Mouse (Mus musculus): Measurements from ENCODE around the gene C2cd2. TPM values are rescaled to one million over a fixed set of nuclear protein-coding genes. Genes with fewer than 3 reads are reported as not detected.

Gene C2cd2
- polyA plus RNA-seq, 1 experiment from 2014 or later, result 14.8 TPM

- Histone ChIP-seq H3K4me1 (no peaks in the 10 kb centered on the region), H3K36me3 (no peaks in the 10 kb centered on the region), H3K9me3 (replicated peaks) (no peaks in the 10 kb centered on the region), H3K27ac (no peak overlapping the region), H3K4me3 (no peak overlapping the region), H3K27me3 (ENCODE audit: low read depth, poor library complexity, severe bottlenecking) (no peaks in the 10 kb centered on the region)
- DNase-seq (ENCODE audit: low spot score), result no peak
- 85% methylated on average over 6 of the region's 6 CpGs for WGBS
Measured at GRCm38 (mm10) chr16:97907496-97907895, 54.9 kb downstream of the C2cd2 start.

GRCm38 (mm10) chr16:97906337-97906736, 56.1 kb downstream of the C2cd2 start:
- Histone ChIP-seq H3K27ac (no peak overlapping the region), H3K4me1 (no peaks in the 10 kb centered on the region), H3K27me3 (ENCODE audit: low read depth, poor library complexity, severe bottlenecking) (no peaks in the 10 kb centered on the region), H3K9me3 (replicated peaks) (no peaks in the 10 kb centered on the region), H3K36me3 (no peaks in the 10 kb centered on the region), H3K4me3 (no peak overlapping the region)
- DNase-seq (ENCODE audit: low spot score), result no peak

- Histone ChIP-seq H3K9me3 (replicated peaks) (no peaks in the 10 kb centered on the region), H3K4me3 (no peak overlapping the region), H3K27ac (no peak overlapping the region), H3K27me3 (ENCODE audit: low read depth, poor library complexity, severe bottlenecking) (no peaks in the 10 kb centered on the region), H3K36me3 (no peaks in the 10 kb centered on the region), H3K4me1 (no peaks in the 10 kb centered on the region)
- WGBS, result 82% methylated on average over 2 of the region's 2 CpGs
- no peak for DNase-seq (ENCODE audit: low spot score)
Measured at GRCm38 (mm10) chr16:97905449-97905991, 56.9 kb downstream of the C2cd2 start.

- Histone ChIP-seq H3K36me3 (no peaks in the 10 kb centered on the region), H3K4me3 (no peak overlapping the region), H3K27ac (no peak overlapping the region), H3K9me3 (replicated peaks) (no peaks in the 10 kb centered on the region), H3K27me3 (ENCODE audit: low read depth, poor library complexity, severe bottlenecking) (no peaks in the 10 kb centered on the region), H3K4me1 (no peaks in the 10 kb centered on the region)
- no peak for DNase-seq (ENCODE audit: low spot score)
- WGBS, result 88% methylated on average over 3 of the region's 3 CpGs
Measured at GRCm38 (mm10) chr16:97904035-97904434, 58.4 kb downstream of the C2cd2 start.

GRCm38 (mm10) chr16:97897346-97898024, 64.9 kb downstream of the C2cd2 start:
- Histone ChIP-seq H3K9me3 (replicated peaks) (no peaks in the 10 kb centered on the region), H3K36me3 (no peaks in the 10 kb centered on the region)

GRCm38 (mm10) chr16:97887762-97888161, 74.6 kb downstream of the C2cd2 start:
- Histone ChIP-seq H3K9me3 (replicated peaks) (no peaks in the 10 kb centered on the region), H3K36me3 (no peaks in the 10 kb centered on the region; the same call in 1 of the 2 replicates), H3K4me3 (no peak overlapping the region), H3K27me3 (ENCODE audit: low read depth, poor library complexity, severe bottlenecking) (no peaks in the 10 kb centered on the region), H3K27ac (no peak overlapping the region), H3K4me1 (no peaks in the 10 kb centered on the region)
- DNase-seq (ENCODE audit: low spot score), result no peak

More at GRCm38 (mm10) chr16:97897346-97898024, 64.9 kb downstream of the C2cd2 start:
- H3K27me3 ChIP-seq (ENCODE audit: low read depth, poor library complexity, severe bottlenecking), result no peaks in the 10 kb centered on the region
- no peak overlapping the region for H3K4me3 ChIP-seq
- H3K4me1 ChIP-seq, result no peaks in the 10 kb centered on the region
- WGBS, result 86% methylated on average over 5 of the region's 5 CpGs
- no peak overlapping the region for H3K27ac ChIP-seq
- no peak for DNase-seq (ENCODE audit: low spot score)

- WGBS, result 97% methylated on average over 1 of the region's 1 CpGs
- no peaks in the 10 kb centered on the region for H3K4me1 ChIP-seq
- DNase-seq (ENCODE audit: low spot score), result no peak
Measured at GRCm38 (mm10) chr16:97883696-97884095, 78.7 kb downstream of the C2cd2 start.

GRCm38 (mm10) chr16:97882891-97883290, 79.5 kb downstream of the C2cd2 start:
- no peaks in the 10 kb centered on the region for H3K27me3 ChIP-seq (ENCODE audit: low read depth, poor library complexity, severe bottlenecking)
- no peak for DNase-seq (ENCODE audit: low spot score)
- H3K4me3 ChIP-seq, result no peak overlapping the region
- no peaks in the 10 kb centered on the region for H3K9me3 ChIP-seq (replicated peaks)
- peaks cover 3% of the 10 kb centered on the region; the same call in 1 of the 2 replicates for H3K36me3 ChIP-seq
- H3K4me1 ChIP-seq, result no peaks in the 10 kb centered on the region
- H3K27ac ChIP-seq, result no peak overlapping the region

More at GRCm38 (mm10) chr16:97883696-97884095, 78.7 kb downstream of the C2cd2 start:
- H3K27ac ChIP-seq, result no peak overlapping the region
- no peaks in the 10 kb centered on the region for H3K27me3 ChIP-seq (ENCODE audit: low read depth, poor library complexity, severe bottlenecking)
- peaks cover 3% of the 10 kb centered on the region; the same call in 1 of the 2 replicates for H3K36me3 ChIP-seq
- H3K9me3 ChIP-seq (replicated peaks), result no peaks in the 10 kb centered on the region
- no peak overlapping the region for H3K4me3 ChIP-seq

GRCm38 (mm10) chr16:97879134-97879533, 83.3 kb downstream of the C2cd2 start:
- peak; percentile 51 for DNase-seq (ENCODE audit: low spot score)
- H3K36me3 ChIP-seq, result peaks cover 16% of the 10 kb centered on the region; the same call in 1 of the 2 replicates
- 84% methylated on average over 1 of the region's 1 CpGs for WGBS
- no peaks in the 10 kb centered on the region for H3K27me3 ChIP-seq (ENCODE audit: low read depth, poor library complexity, severe bottlenecking)
- no peak overlapping the region for H3K27ac ChIP-seq
- H3K4me1 ChIP-seq, result no peaks in the 10 kb centered on the region
- H3K9me3 ChIP-seq (replicated peaks), result no peaks in the 10 kb centered on the region
- H3K4me3 ChIP-seq, result no peak overlapping the region

- Histone ChIP-seq H3K9me3 (replicated peaks) (no peaks in the 10 kb centered on the region), H3K36me3 (peaks cover 25% of the 10 kb centered on the region; the same call in 1 of the 2 replicates), H3K4me1 (no peaks in the 10 kb centered on the region), H3K27ac (no peak overlapping the region), H3K4me3 (no peak overlapping the region), H3K27me3 (ENCODE audit: low read depth, poor library complexity, severe bottlenecking) (no peaks in the 10 kb centered on the region)
- WGBS, result 93% methylated on average over 3 of the region's 3 CpGs
- no peak for DNase-seq (ENCODE audit: low spot score)
Measured at GRCm38 (mm10) chr16:97877502-97877901, 84.9 kb downstream of the C2cd2 start.

- Histone ChIP-seq H3K9me3 (replicated peaks) (no peaks in the 10 kb centered on the region), H3K4me3 (no peak overlapping the region), H3K36me3 (peaks cover 23% of the 10 kb centered on the region; the same call in 1 of the 2 replicates), H3K27me3 (ENCODE audit: low read depth, poor library complexity, severe bottlenecking) (no peaks in the 10 kb centered on the region), H3K27ac (no peak overlapping the region), H3K4me1 (no peaks in the 10 kb centered on the region)
- WGBS, result 92% methylated on average over 4 of the region's 4 CpGs
- DNase-seq (ENCODE audit: low spot score), result no peak
Measured at GRCm38 (mm10) chr16:97875101-97875500, 87.3 kb downstream of the C2cd2 start.

GRCm38 (mm10) chr16:97874376-97874775, 88.0 kb downstream of the C2cd2 start:
- DNase-seq (ENCODE audit: low spot score), result no peak
- no peak overlapping the region for H3K27ac ChIP-seq
- H3K27me3 ChIP-seq (ENCODE audit: low read depth, poor library complexity, severe bottlenecking), result no peaks in the 10 kb centered on the region
- H3K4me1 ChIP-seq, result no peaks in the 10 kb centered on the region
- H3K4me3 ChIP-seq, result no peak overlapping the region
- peaks cover 27% of the 10 kb centered on the region for H3K36me3 ChIP-seq
- WGBS, result 63% methylated on average over 1 of the region's 1 CpGs
- no peaks in the 10 kb centered on the region for H3K9me3 ChIP-seq (replicated peaks)

GRCm38 (mm10) chr16:97872657-97873056, 89.7 kb downstream of the C2cd2 start:
- Histone ChIP-seq H3K36me3 (peaks cover 39% of the 10 kb centered on the region), H3K4me1 (no peaks in the 10 kb centered on the region), H3K27me3 (ENCODE audit: low read depth, poor library complexity, severe bottlenecking) (no peaks in the 10 kb centered on the region), H3K4me3 (no peak overlapping the region), H3K27ac (no peak overlapping the region), H3K9me3 (replicated peaks) (no peaks in the 10 kb centered on the region)
- 89% methylated on average over 5 of the region's 5 CpGs for WGBS
- DNase-seq (ENCODE audit: low spot score), result no peak

All from limb, embryonic 10.5 days (tissue).